Mouse (Mus musculus) liver, postnatal 0 days (tissue): ENCODE results near the gene Ndn. TPM values are rescaled to one million over a fixed set of nuclear protein-coding genes. Genes with fewer than 3 reads are reported as not detected.

Experiments
- ATAC-seq: fragments of 200-750 bp; cut with Nextera tagmentation; 2 replicates; pipeline ENCODE4 v1.8.0; 2017; ENCODE audit warnings: mild to moderate bottlenecking, moderate library complexity
- DNase-seq: peaks from one replicate; pipeline ENCODE4 v3.0.0-alpha.2; 2016
- H3K27ac ChIP-seq: fragments of 300-500 bp; sonication (generic); 2 replicates; pipeline ENCODE4 v1.5.1; 2014; ENCODE audit warnings: antibody characterized with exemption, moderate library complexity, mild to moderate bottlenecking, low read depth
- H3K27me3 ChIP-seq: fragments of 300-500 bp; sonication (generic); 2 replicates; pipeline ENCODE4 v1.6.1; 2014; ENCODE audit warnings: low read length, control low read depth, mixed read lengths; ENCODE audit not compliant: insufficient read depth
- H3K36me3 ChIP-seq: fragments of 300-500 bp; sonication (generic); replicated peaks from 2 replicates; pipeline ENCODE4 v1.6.1; 2014; ENCODE audit warnings: mild to moderate bottlenecking, control low read depth, low read length, moderate library complexity, mixed read lengths; ENCODE audit not compliant: insufficient read depth
- H3K4me1 ChIP-seq: fragments of 300-500 bp; sonication (generic); 2 replicates; pipeline ENCODE4 v1.6.1; 2014; ENCODE audit warnings: antibody characterized with exemption, mild to moderate bottlenecking, control low read depth; ENCODE audit not compliant: insufficient read depth
- H3K4me2 ChIP-seq: fragments of 300-500 bp; sonication (generic); 2 replicates; pipeline ENCODE4 v1.6.1; 2014; ENCODE audit warnings: low read depth, mild to moderate bottlenecking, low read length, moderate library complexity, mixed read lengths
- H3K4me3 ChIP-seq: fragments of 300-500 bp; sonication (generic); 2 replicates; pipeline ENCODE4 v1.5.1; 2014; ENCODE audit warnings: low read depth, low read length
- H3K9ac ChIP-seq: fragments of 300-500 bp; sonication (generic); replicated peaks from 2 replicates; pipeline ENCODE4 v1.6.1; 2014; ENCODE audit warnings: mild to moderate bottlenecking, moderate library complexity
- H3K9me3 ChIP-seq: fragments of 300-500 bp; sonication (generic); 2 replicates; pipeline ENCODE4 v1.6.1; 2016; ENCODE audit warnings: mild to moderate bottlenecking, control low read depth, low read length, mixed read lengths
- CTCF ChIP-seq: sonication (generic); IDR thresholded peaks from 2 replicates; pipeline ENCODE4 v1.5.1; 2016; ENCODE audit warnings: antibody characterized with exemption, low read depth
- EP300 ChIP-seq: IDR thresholded peaks from 2 replicates; pipeline ENCODE4 v1.6.1; 2016; ENCODE audit warnings: antibody characterized with exemption, low read depth, mild to moderate bottlenecking
- WGBS: fragments of 180-500 bp; shearing (Covaris S2); extraction: QIAGEN DNeasy Blood & Tissue Kit; methylation state at CpG from one replicate; pipeline ENCODE4 v1.1.7; 2014; ENCODE audit not compliant: insufficient replicate concordance; 5-methylcytosine and 5-hydroxymethylcytosine counted together
- polyA plus RNA-seq: library from polyadenylated mRNA; unstranded; fragments of >200 nt; fragmentation: Nextera tagmentation; extraction: Ambion mirVana; gene quantifications from 2 replicates; pipeline ENCODE4 v1.2.1, GENCODE M21; 2015

Ndn gene
- polyA plus RNA-seq, 1 experiment from 2014 or later, result 2.2 TPM

DNA sequence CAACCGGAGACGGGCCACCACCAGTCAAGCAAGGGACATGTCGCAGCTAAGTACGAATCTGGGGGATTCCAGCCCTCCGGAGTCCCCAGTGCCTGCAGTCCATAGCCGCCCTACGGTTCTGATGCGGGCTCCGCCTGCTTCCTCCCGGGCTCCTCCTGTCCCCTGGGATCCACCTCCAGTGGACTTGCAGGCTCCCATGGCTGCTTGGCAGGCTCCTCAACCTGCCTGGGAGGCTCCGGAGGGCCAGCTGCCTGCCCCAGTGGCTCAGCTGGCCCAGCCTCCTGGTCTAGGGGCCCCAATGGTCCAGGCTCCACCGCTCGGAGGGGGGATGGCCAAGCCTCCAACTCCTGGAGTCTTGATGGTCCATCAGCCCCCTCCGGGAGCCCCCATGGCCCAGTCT, 30.9 kb downstream of the Ndn start:
- Histone ChIP-seq H3K27ac (no peak overlapping the region), H3K27me3 (0 out of 2 replicates have a peak, but pooled peaks cover 3% of the 10 kb centered on the region), H3K4me3 (no peak overlapping the region), H3K4me1 (no peaks in the 10 kb centered on the region), H3K36me3 (no peaks in the 10 kb centered on the region), H3K9ac (no peak overlapping the region), H3K9me3 (no peaks in the 10 kb centered on the region), H3K4me2 (peak overlapping the region; percentile 44)
- ATAC-seq, result no peak
- 35% methylated on average over 13 of the region's 14 CpGs for WGBS
- no peak for DNase-seq
- TF ChIP-seq EP300 (no peak), CTCF (no peak)

DNA sequence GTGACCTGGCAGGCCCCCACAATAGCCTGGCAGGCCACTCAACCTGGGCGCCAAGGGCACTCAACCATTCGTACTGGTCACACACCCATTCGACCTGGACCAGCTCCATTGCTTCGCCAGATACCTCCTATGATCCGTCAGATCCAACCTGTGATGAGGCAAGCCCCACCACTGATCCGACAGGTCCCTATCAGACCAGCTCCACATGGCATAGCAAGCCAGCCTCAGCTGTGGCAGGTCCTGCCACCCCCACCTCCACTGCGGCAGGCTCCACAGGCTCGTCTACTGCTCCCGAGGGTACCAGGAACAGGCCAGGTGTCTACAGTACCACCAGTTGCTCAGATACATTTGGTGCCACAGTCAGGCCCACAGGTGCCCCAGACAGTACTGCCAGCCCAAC, 32.2 kb downstream of the Ndn start:
- no peak for ATAC-seq
- Histone ChIP-seq H3K4me3 (no peak overlapping the region), H3K27ac (no peak overlapping the region), H3K4me2 (no peak overlapping the region), H3K4me1 (no peaks in the 10 kb centered on the region), H3K9me3 (no peaks in the 10 kb centered on the region), H3K27me3 (0 out of 2 replicates have a peak, but pooled peaks cover 3% of the 10 kb centered on the region), H3K36me3 (no peaks in the 10 kb centered on the region), H3K9ac (no peak overlapping the region)
- DNase-seq, result peak; percentile 12
- no peak for TF ChIP-seq CTCF
- no peak for TF ChIP-seq EP300
- 86% methylated on average over 9 of the region's 9 CpGs for WGBS

DNA sequence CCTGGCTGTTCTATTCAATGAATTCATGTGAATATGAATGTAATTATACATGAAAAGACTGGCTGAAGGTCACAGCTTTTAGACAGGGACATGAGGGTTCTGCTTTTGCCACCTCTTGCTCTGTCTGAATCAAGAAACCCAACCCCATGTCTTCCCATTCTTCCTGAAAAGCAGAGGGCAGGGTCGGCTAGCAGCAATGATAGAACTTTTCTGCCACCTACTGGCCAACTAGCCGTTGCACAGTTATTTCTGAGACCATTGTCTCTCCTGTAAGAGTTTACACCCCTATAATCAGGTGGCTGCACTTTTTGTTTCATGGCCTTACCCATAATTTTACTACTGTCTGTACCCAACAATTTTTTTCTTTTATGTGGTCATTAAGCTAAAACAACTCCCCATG, 36.0 kb downstream of the Ndn start:
- 10% methylated on average over 2 of the region's 2 CpGs for WGBS
- ATAC-seq, result no peak

DNA sequence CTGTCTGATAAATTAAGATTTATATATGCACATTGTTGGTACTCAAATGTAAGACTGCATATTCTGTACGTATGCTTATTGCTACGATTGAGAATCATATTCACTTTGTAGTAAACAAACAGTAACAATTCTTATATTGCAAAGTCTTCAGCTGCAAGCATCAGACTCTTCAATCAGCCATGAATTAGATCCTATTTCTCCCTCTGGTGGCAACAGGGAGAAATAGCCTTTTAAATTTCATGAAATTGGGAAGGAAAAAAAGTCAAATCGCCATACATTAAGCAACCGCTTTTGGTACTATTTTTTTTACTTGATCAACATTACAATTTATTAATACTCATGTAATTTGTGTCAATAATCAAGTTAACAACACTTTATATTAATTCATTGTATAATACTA, 41.9 kb downstream of the Ndn start:
- Histone ChIP-seq H3K27me3 (no peaks in the 10 kb centered on the region), H3K9ac (no peak overlapping the region), H3K4me2 (no peak overlapping the region), H3K27ac (no peak overlapping the region), H3K9me3 (no peaks in the 10 kb centered on the region), H3K4me3 (no peak overlapping the region), H3K4me1 (no peaks in the 10 kb centered on the region), H3K36me3 (no peaks in the 10 kb centered on the region)
- WGBS, result 39% methylated on average over 4 of the region's 4 CpGs
- no peak for TF ChIP-seq CTCF
- no peak for TF ChIP-seq EP300
- DNase-seq (no peak), ATAC-seq (no peak)

More for the DNA sequence above, 36.0 kb downstream of the Ndn start:
- Histone ChIP-seq H3K9me3 (no peaks in the 10 kb centered on the region), H3K4me2 (no peak overlapping the region), H3K4me3 (no peak overlapping the region), H3K27me3 (no peaks in the 10 kb centered on the region), H3K4me1 (no peaks in the 10 kb centered on the region), H3K9ac (no peak overlapping the region), H3K27ac (no peak overlapping the region), H3K36me3 (no peaks in the 10 kb centered on the region)
- TF ChIP-seq EP300 (no peak), CTCF (peak; percentile 59)
- peak; percentile 14 for DNase-seq

DNA sequence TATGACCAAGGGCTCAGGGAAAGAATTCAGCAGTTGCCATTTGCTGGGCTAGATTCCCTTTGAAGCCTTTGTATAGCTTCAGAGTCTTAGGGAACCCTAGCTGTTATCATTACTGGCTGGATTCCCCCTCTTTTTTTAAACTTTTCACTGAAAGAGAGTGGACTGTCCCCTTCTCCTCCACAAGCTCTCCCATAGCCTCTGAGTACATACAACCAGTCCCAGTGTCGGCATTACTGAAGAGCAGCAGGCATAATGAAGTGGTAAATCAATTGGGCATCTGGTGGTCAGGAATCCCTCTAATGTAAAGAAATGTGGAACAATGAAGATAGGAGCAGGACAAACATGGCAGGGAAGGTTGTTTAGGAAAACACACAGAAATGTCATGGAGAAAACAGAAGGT, 45.8 kb downstream of the Ndn start:
- ATAC-seq (no peak), DNase-seq (no peak)
- WGBS, result 40% methylated on average over 1 of the region's 1 CpGs
- Histone ChIP-seq H3K4me2 (no peak overlapping the region), H3K27ac (no peak overlapping the region), H3K4me3 (no peak overlapping the region), H3K9ac (no peak overlapping the region), H3K36me3 (no peaks in the 10 kb centered on the region), H3K4me1 (no peaks in the 10 kb centered on the region), H3K9me3 (no peaks in the 10 kb centered on the region), H3K27me3 (no peaks in the 10 kb centered on the region)
- TF ChIP-seq CTCF (no peak), EP300 (no peak)

Other genes with a start within 250 kb of the Ndn start
- 0.02 TPM in 1 of 2 replicates, not detected in the other for gene Magel2, start 30.4 kb downstream of the Ndn start, polyA plus RNA-seq
- gene Mkrn3, start 73.6 kb downstream of the Ndn start, polyA plus RNA-seq, result 0.25 and 0.36 TPM in 2 replicates
- gene Peg12, start 117.9 kb downstream of the Ndn start, polyA plus RNA-seq, result 1.1 and 1.3 TPM in 2 replicates